Mouse (Mus musculus) brown adipose tissue, adult 24 weeks (tissue): ENCODE data around the gene Gtf2i. TPM values are rescaled to one million over a fixed set of nuclear protein-coding genes. Genes with fewer than 3 reads are reported as not detected.

Source experiments
- H3K27ac ChIP-seq: fragments of 200-500 bp; replicated peaks from 2 replicates; pipeline ENCODE4 v1.5.1; 2012; ENCODE audit warnings: low read depth, mild to moderate bottlenecking, low read length
- H3K4me1 ChIP-seq: fragments of 200-500 bp; 2 replicates; pipeline ENCODE4 v1.6.1; 2012; ENCODE audit warnings: low read length, mixed read lengths; ENCODE audit not compliant: control insufficient read depth, insufficient read depth, insufficient read length
- H3K4me3 ChIP-seq: fragments of 200-500 bp; 2 replicates; pipeline ENCODE4 v1.5.1; 2012; ENCODE audit warnings: low read depth, mild to moderate bottlenecking, low read length, moderate library complexity; ENCODE audit not compliant: insufficient read depth
- polyA plus RNA-seq: library from polyadenylated mRNA; stranded (reverse); fragments of >200 nt; gene quantifications from 2 replicates; pipeline ENCODE4 v1.2.4, GENCODE M21; 2012; ENCODE audit not compliant: missing spikeins, insufficient read depth, insufficient read length

Gtf2i gene
- polyA plus RNA-seq, 1 experiment, result 75.9 TPM

GRCm38 (mm10) chr5:134312691-134313450, 1.7 kb downstream of the Gtf2i start:
- Histone ChIP-seq H3K4me3 (peak overlapping the region; percentile 88), H3K27ac (peak overlapping the region; percentile 88)

GRCm38 (mm10) chr5:134311894-134312411, 2.6 kb downstream of the Gtf2i start:
- Histone ChIP-seq H3K27ac (0 out of 2 replicates have a peak overlapping the region, but pooled peaks have one; percentile 3), H3K4me1 (peaks cover 5% of the 10 kb centered on the region; the same call in 1 of the 2 replicates), H3K4me3 (peak overlapping the region; percentile 4)

More at GRCm38 (mm10) chr5:134312691-134313450, 1.7 kb downstream of the Gtf2i start:
- peaks cover 5% of the 10 kb centered on the region; the same call in 1 of the 2 replicates for H3K4me1 ChIP-seq

GRCm38 (mm10) chr5:134310201-134310600, 4.4 kb downstream of the Gtf2i start:
- H3K4me3 ChIP-seq, result no peak overlapping the region
- H3K27ac ChIP-seq, result no peak overlapping the region
- H3K4me1 ChIP-seq, result peaks cover 5% of the 10 kb centered on the region; the same call in 1 of the 2 replicates

- Histone ChIP-seq H3K4me1 (peaks cover 5% of the 10 kb centered on the region; the same call in 1 of the 2 replicates), H3K4me3 (no peak overlapping the region), H3K27ac (no peak overlapping the region)
Measured at GRCm38 (mm10) chr5:134309345-134309744, 5.2 kb downstream of the Gtf2i start.

- H3K4me1 ChIP-seq, result peaks cover 3% of the 10 kb centered on the region; the same call in 1 of the 2 replicates
- H3K27ac ChIP-seq, result no peak overlapping the region
- H3K4me3 ChIP-seq, result no peak overlapping the region
Measured at GRCm38 (mm10) chr5:134304639-134305038, 9.9 kb downstream of the Gtf2i start.

GRCm38 (mm10) chr5:134295277-134296050, 19.1 kb downstream of the Gtf2i start:
- H3K4me3 ChIP-seq, result no peak overlapping the region
- no peaks in the 10 kb centered on the region for H3K4me1 ChIP-seq
- H3K27ac ChIP-seq, result no peak overlapping the region

GRCm38 (mm10) chr5:134294606-134295005, 20.0 kb downstream of the Gtf2i start:
- Histone ChIP-seq H3K4me1 (no peaks in the 10 kb centered on the region), H3K27ac (no peak overlapping the region), H3K4me3 (no peak overlapping the region)

- Histone ChIP-seq H3K27ac (no peak overlapping the region), H3K4me1 (no peaks in the 10 kb centered on the region), H3K4me3 (no peak overlapping the region)
Measured at GRCm38 (mm10) chr5:134291096-134291495, 23.5 kb downstream of the Gtf2i start.

GRCm38 (mm10) chr5:134289935-134290560, 24.5 kb downstream of the Gtf2i start:
- H3K27ac ChIP-seq, result no peak overlapping the region
- no peaks in the 10 kb centered on the region for H3K4me1 ChIP-seq
- H3K4me3 ChIP-seq, result no peak overlapping the region

- Histone ChIP-seq H3K4me1 (no peaks in the 10 kb centered on the region), H3K27ac (no peak overlapping the region), H3K4me3 (no peak overlapping the region)
Measured at GRCm38 (mm10) chr5:134288071-134288470, 26.5 kb downstream of the Gtf2i start.

- no peaks in the 10 kb centered on the region for H3K4me1 ChIP-seq
- H3K4me3 ChIP-seq, result no peak overlapping the region
- no peak overlapping the region for H3K27ac ChIP-seq
Measured at GRCm38 (mm10) chr5:134284921-134285320, 29.6 kb downstream of the Gtf2i start.

- H3K4me3 ChIP-seq, result no peak overlapping the region
- no peak overlapping the region for H3K27ac ChIP-seq
- H3K4me1 ChIP-seq, result no peaks in the 10 kb centered on the region
Measured at GRCm38 (mm10) chr5:134282603-134283002, 32.0 kb downstream of the Gtf2i start.

GRCm38 (mm10) chr5:134282076-134282475, 32.5 kb downstream of the Gtf2i start:
- H3K27ac ChIP-seq, result no peak overlapping the region

GRCm38 (mm10) chr5:134279371-134279770, 35.2 kb downstream of the Gtf2i start:
- no peak overlapping the region for H3K27ac ChIP-seq
- H3K4me3 ChIP-seq, result no peak overlapping the region
- peaks cover 2% of the 10 kb centered on the region for H3K4me1 ChIP-seq

More at GRCm38 (mm10) chr5:134282076-134282475, 32.5 kb downstream of the Gtf2i start:
- Histone ChIP-seq H3K4me3 (no peak overlapping the region), H3K4me1 (no peaks in the 10 kb centered on the region)

GRCm38 (mm10) chr5:134277109-134277508, 37.5 kb downstream of the Gtf2i start:
- Histone ChIP-seq H3K4me3 (no peak overlapping the region), H3K27ac (no peak overlapping the region), H3K4me1 (peaks cover 2% of the 10 kb centered on the region)
